Mouse (Mus musculus): ENCODE measurements around the gene Ralb. TPM values are rescaled to one million over a fixed set of nuclear protein-coding genes. Genes with fewer than 3 reads are reported as not detected.

The Ralb gene
- polyA plus RNA-seq, 3 experiments from 2014 or later: 10.0 to 16.8 (median 10.8) TPM

GRCm38 (mm10) chr1:119523369-119523768 lies 18.8 kb upstream of the Ralb start:
- ATAC-seq: no peak

GRCm38 (mm10) chr1:119522726-119523125 lies 18.1 kb upstream of the Ralb start:
- ATAC-seq: no peak

GRCm38 (mm10) chr1:119521681-119522080 lies 17.1 kb upstream of the Ralb start:
- no peak for ATAC-seq

GRCm38 (mm10) chr1:119521029-119521428 lies 16.4 kb upstream of the Ralb start:
- ATAC-seq: no peak

GRCm38 (mm10) chr1:119519286-119519685 lies 14.7 kb upstream of the Ralb start:
- ATAC-seq: no peak

GRCm38 (mm10) chr1:119518786-119519185 lies 14.2 kb upstream of the Ralb start:
- ATAC-seq: no peak

GRCm38 (mm10) chr1:119518060-119518459 lies 13.5 kb upstream of the Ralb start:
- no peak for ATAC-seq

- ATAC-seq: no peak
Observed at GRCm38 (mm10) chr1:119510857-119511256, 6.3 kb upstream of the Ralb start.

GRCm38 (mm10) chr1:119510409-119510808 lies 5.8 kb upstream of the Ralb start:
- no peak for ATAC-seq

- ATAC-seq: no peak
Observed at GRCm38 (mm10) chr1:119509474-119509873, 4.9 kb upstream of the Ralb start.

GRCm38 (mm10) chr1:119508548-119508947 lies 4.0 kb upstream of the Ralb start:
- no peak for ATAC-seq

- no peak for ATAC-seq
Observed at GRCm38 (mm10) chr1:119505951-119506350, 1.4 kb upstream of the Ralb start.

GRCm38 (mm10) chr1:119503808-119504207 lies 786 bp downstream of the Ralb start:
- no peak for ATAC-seq

GRCm38 (mm10) chr1:119503181-119503580 lies 1.4 kb downstream of the Ralb start:
- ATAC-seq: no peak

GRCm38 (mm10) chr1:119502729-119503128 lies 1.9 kb downstream of the Ralb start:
- no peak for ATAC-seq

- ATAC-seq: no peak
Observed at GRCm38 (mm10) chr1:119501881-119502280, 2.7 kb downstream of the Ralb start.

- no peak for ATAC-seq
Observed at GRCm38 (mm10) chr1:119499456-119499855, 5.1 kb downstream of the Ralb start.

- no peak for ATAC-seq
Observed at GRCm38 (mm10) chr1:119498536-119499231, 5.9 kb downstream of the Ralb start.

GRCm38 (mm10) chr1:119497346-119498004 lies 7.1 kb downstream of the Ralb start:
- ATAC-seq: no peak

GRCm38 (mm10) chr1:119495396-119495775 lies 9.2 kb downstream of the Ralb start:
- ATAC-seq: no peak

GRCm38 (mm10) chr1:119494712-119495395 lies 9.7 kb downstream of the Ralb start:
- ATAC-seq: no peak

- no peak for ATAC-seq
Observed at GRCm38 (mm10) chr1:119494024-119494711, 10.4 kb downstream of the Ralb start.

GRCm38 (mm10) chr1:119492505-119492904 lies 12.1 kb downstream of the Ralb start:
- ATAC-seq: peak; percentile 19

Data from inflammation-experienced regulatory T-cells, adult 6 months (primary cell).